Mouse (Mus musculus): ENCODE results near the gene Galntl6. TPM values are rescaled to one million over a fixed set of nuclear protein-coding genes. Genes with fewer than 3 reads are reported as not detected.
A peak's percentile ranks its signal among the peaks of the same experiment; 100 is the strongest.

Gene Galntl6
- polyA plus RNA-seq, 1 experiment from 2014 or later, result 0.91 TPM

- Histone ChIP-seq H3K27me3 (ENCODE audit: insufficient read depth, low read length) (no peaks in the 10 kb centered on the region), H3K9ac (ENCODE audit: low read depth, low read length) (no peak overlapping the region), H3K4me2 (ENCODE audit: low read length) (no peak overlapping the region), H3K36me3 (ENCODE audit: insufficient read depth, low read length) (no peaks in the 10 kb centered on the region), H3K4me1 (replicated peaks; ENCODE audit: insufficient read depth, low read length) (no peaks in the 10 kb centered on the region), H3K9me3 (replicated peaks; ENCODE audit: low read length) (no peaks in the 10 kb centered on the region), H3K27ac (no peak overlapping the region), H3K4me3 (replicated peaks; ENCODE audit: low read depth, low read length) (no peak overlapping the region)
- WGBS, result 63% methylated on average over 7 of the region's 7 CpGs
- ATAC-seq (replicated peaks; ENCODE audit: low FRiP score, low read depth), result no peak
- no peak for DNase-seq (ENCODE audit: low spot score)
- no peak for TF ChIP-seq CTCF (IDR thresholded peaks at IDR 0.05; ENCODE audit: low read depth)
Measured at GRCm38 (mm10) chr8:57816034-57816433, 1096.4 kb downstream of the Galntl6 start.

GRCm38 (mm10) chr8:57807060-57807459 lies 1105.4 kb downstream of the Galntl6 start:
- Histone ChIP-seq H3K27me3 (ENCODE audit: insufficient read depth, low read length) (no peaks in the 10 kb centered on the region), H3K27ac (no peak overlapping the region), H3K36me3 (ENCODE audit: insufficient read depth, low read length) (no peaks in the 10 kb centered on the region), H3K4me2 (ENCODE audit: low read length) (no peak overlapping the region), H3K9me3 (replicated peaks; ENCODE audit: low read length) (no peaks in the 10 kb centered on the region), H3K4me3 (replicated peaks; ENCODE audit: low read depth, low read length) (no peak overlapping the region), H3K9ac (ENCODE audit: low read depth, low read length) (no peak overlapping the region), H3K4me1 (replicated peaks; ENCODE audit: insufficient read depth, low read length) (no peaks in the 10 kb centered on the region)
- 67% methylated on average over 4 of the region's 4 CpGs for WGBS
- TF ChIP-seq CTCF (IDR thresholded peaks at IDR 0.05; ENCODE audit: low read depth), result no peak
- DNase-seq (ENCODE audit: low spot score) (no peak), ATAC-seq (replicated peaks; ENCODE audit: low FRiP score, low read depth) (no peak)

- no peaks in the 10 kb centered on the region; the same call in 1 of the 2 replicates for H3K4me1 ChIP-seq (replicated peaks; ENCODE audit: insufficient read depth, low read length)
- 84% methylated on average over 4 of the region's 4 CpGs for WGBS
- H3K9ac ChIP-seq (ENCODE audit: low read depth, low read length), result no peak overlapping the region
- no peak overlapping the region for H3K4me3 ChIP-seq (replicated peaks; ENCODE audit: low read depth, low read length)
- ATAC-seq (replicated peaks; ENCODE audit: low FRiP score, low read depth) (no peak), DNase-seq (ENCODE audit: low spot score) (no peak)
- no peak overlapping the region for H3K4me2 ChIP-seq (ENCODE audit: low read length)
- no peaks in the 10 kb centered on the region for H3K27me3 ChIP-seq (ENCODE audit: insufficient read depth, low read length)
- H3K27ac ChIP-seq, result no peak overlapping the region
- H3K36me3 ChIP-seq (ENCODE audit: insufficient read depth, low read length), result no peaks in the 10 kb centered on the region
- no peak for TF ChIP-seq CTCF (IDR thresholded peaks at IDR 0.05; ENCODE audit: low read depth)
- H3K9me3 ChIP-seq (replicated peaks; ENCODE audit: low read length), result no peaks in the 10 kb centered on the region
Measured at GRCm38 (mm10) chr8:57805094-57805493, 1107.3 kb downstream of the Galntl6 start.

GRCm38 (mm10) chr8:57803821-57804220 lies 1108.6 kb downstream of the Galntl6 start:
- Histone ChIP-seq H3K4me1 (replicated peaks; ENCODE audit: insufficient read depth, low read length) (peaks cover 5% of the 10 kb centered on the region; the same call in 1 of the 2 replicates), H3K27ac (no peak overlapping the region), H3K9me3 (replicated peaks; ENCODE audit: low read length) (no peaks in the 10 kb centered on the region), H3K4me3 (replicated peaks; ENCODE audit: low read depth, low read length) (no peak overlapping the region), H3K27me3 (ENCODE audit: insufficient read depth, low read length) (no peaks in the 10 kb centered on the region), H3K9ac (ENCODE audit: low read depth, low read length) (no peak overlapping the region), H3K36me3 (ENCODE audit: insufficient read depth, low read length) (no peaks in the 10 kb centered on the region), H3K4me2 (ENCODE audit: low read length) (no peak overlapping the region)
- 73% methylated on average over 8 of the region's 8 CpGs for WGBS
- DNase-seq (ENCODE audit: low spot score), result no peak
- no peak for ATAC-seq (replicated peaks; ENCODE audit: low FRiP score, low read depth)
- TF ChIP-seq CTCF (IDR thresholded peaks at IDR 0.05; ENCODE audit: low read depth), result no peak

GRCm38 (mm10) chr8:57801197-57801596 lies 1111.2 kb downstream of the Galntl6 start:
- Histone ChIP-seq H3K36me3 (ENCODE audit: insufficient read depth, low read length) (no peaks in the 10 kb centered on the region), H3K27me3 (ENCODE audit: insufficient read depth, low read length) (no peaks in the 10 kb centered on the region), H3K9me3 (replicated peaks; ENCODE audit: low read length) (no peaks in the 10 kb centered on the region), H3K4me3 (replicated peaks; ENCODE audit: low read depth, low read length) (no peak overlapping the region), H3K27ac (no peak overlapping the region), H3K9ac (ENCODE audit: low read depth, low read length) (no peak overlapping the region), H3K4me1 (replicated peaks; ENCODE audit: insufficient read depth, low read length) (peaks cover 5% of the 10 kb centered on the region; the same call in 1 of the 2 replicates), H3K4me2 (ENCODE audit: low read length) (no peak overlapping the region)
- TF ChIP-seq CTCF (IDR thresholded peaks at IDR 0.05; ENCODE audit: low read depth), result no peak
- DNase-seq (ENCODE audit: low spot score) (no peak), ATAC-seq (replicated peaks; ENCODE audit: low FRiP score, low read depth) (no peak)
- 62% methylated on average over 4 of the region's 4 CpGs for WGBS

- DNase-seq (ENCODE audit: low spot score) (peak; percentile 97), ATAC-seq (replicated peaks; ENCODE audit: low FRiP score, low read depth) (peak; percentile 78)
- no peaks in the 10 kb centered on the region for H3K36me3 ChIP-seq (ENCODE audit: insufficient read depth, low read length)
- 19% methylated on average over 4 of the region's 4 CpGs for WGBS
- H3K9ac ChIP-seq (ENCODE audit: low read depth, low read length), result no peak overlapping the region; the same call in 1 of the 2 replicates
- no peaks in the 10 kb centered on the region for H3K27me3 ChIP-seq (ENCODE audit: insufficient read depth, low read length)
- TF ChIP-seq CTCF (IDR thresholded peaks at IDR 0.05; ENCODE audit: low read depth), result peak; percentile 96
- peaks cover 5% of the 10 kb centered on the region; the same call in 1 of the 2 replicates for H3K4me1 ChIP-seq (replicated peaks; ENCODE audit: insufficient read depth, low read length)
- H3K4me3 ChIP-seq (replicated peaks; ENCODE audit: low read depth, low read length), result 0 out of 2 replicates have a peak overlapping the region, but pooled peaks have one; percentile 30
- H3K9me3 ChIP-seq (replicated peaks; ENCODE audit: low read length), result no peaks in the 10 kb centered on the region
- H3K4me2 ChIP-seq (ENCODE audit: low read length), result peak overlapping the region; percentile 53
- H3K27ac ChIP-seq, result peak overlapping the region; percentile 81
Measured at GRCm38 (mm10) chr8:57800327-57800726, 1112.1 kb downstream of the Galntl6 start.

- H3K27me3 ChIP-seq (ENCODE audit: insufficient read depth, low read length), result no peaks in the 10 kb centered on the region
- H3K36me3 ChIP-seq (ENCODE audit: insufficient read depth, low read length), result no peaks in the 10 kb centered on the region
- 8% methylated on average over 12 of the region's 12 CpGs for WGBS
- DNase-seq (ENCODE audit: low spot score), result peak; percentile 92
- peak overlapping the region; percentile 46; the same call in 1 of the 2 replicates for H3K9ac ChIP-seq (ENCODE audit: low read depth, low read length)
- H3K4me1 ChIP-seq (replicated peaks; ENCODE audit: insufficient read depth, low read length), result peaks cover 5% of the 10 kb centered on the region; the same call in 1 of the 2 replicates
- peak; percentile 85 for ATAC-seq (replicated peaks; ENCODE audit: low FRiP score, low read depth)
- peak; percentile 22; the same call in 1 of the 2 replicates for TF ChIP-seq CTCF (IDR thresholded peaks at IDR 0.05; ENCODE audit: low read depth)
- H3K27ac ChIP-seq, result peak overlapping the region; percentile 81
- peak overlapping the region; percentile 53 for H3K4me2 ChIP-seq (ENCODE audit: low read length)
- H3K4me3 ChIP-seq (replicated peaks; ENCODE audit: low read depth, low read length), result peak overlapping the region; percentile 30
- H3K9me3 ChIP-seq (replicated peaks; ENCODE audit: low read length), result no peaks in the 10 kb centered on the region
Measured at GRCm38 (mm10) chr8:57799797-57800204, 1112.6 kb downstream of the Galntl6 start.

All from kidney, postnatal 0 days (tissue).